Mouse (Mus musculus) yolk sac, embryonic 10.5 days (tissue): Measurements from ENCODE around the gene Naa35.

Experiments used
- DNase-seq: peaks from one replicate; pipeline ENCODE4 v3.0.0-alpha.2; 2017; ENCODE audit warnings: low spot score

The Naa35 gene

DNA sequence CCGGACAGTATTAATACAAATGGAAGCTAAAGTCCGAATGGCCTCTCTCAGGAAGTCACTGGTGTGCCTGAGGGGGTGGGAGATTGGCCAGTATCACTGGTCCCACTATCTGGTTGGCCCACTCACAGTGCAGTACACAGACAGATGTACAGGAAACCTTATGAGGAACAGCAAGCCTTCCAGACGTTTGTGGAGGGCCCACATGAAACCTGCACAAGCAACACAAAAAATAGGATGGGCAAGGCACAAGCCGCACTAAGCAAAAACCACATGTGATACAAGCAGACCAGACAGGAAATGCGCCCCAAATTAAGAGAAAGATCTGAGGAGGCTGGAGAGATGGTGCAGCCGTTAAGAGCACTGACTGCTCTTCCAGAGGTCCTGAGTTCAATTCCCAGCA, 87.2 kb downstream of the Naa35 start:
- no peak for DNase-seq

DNA sequence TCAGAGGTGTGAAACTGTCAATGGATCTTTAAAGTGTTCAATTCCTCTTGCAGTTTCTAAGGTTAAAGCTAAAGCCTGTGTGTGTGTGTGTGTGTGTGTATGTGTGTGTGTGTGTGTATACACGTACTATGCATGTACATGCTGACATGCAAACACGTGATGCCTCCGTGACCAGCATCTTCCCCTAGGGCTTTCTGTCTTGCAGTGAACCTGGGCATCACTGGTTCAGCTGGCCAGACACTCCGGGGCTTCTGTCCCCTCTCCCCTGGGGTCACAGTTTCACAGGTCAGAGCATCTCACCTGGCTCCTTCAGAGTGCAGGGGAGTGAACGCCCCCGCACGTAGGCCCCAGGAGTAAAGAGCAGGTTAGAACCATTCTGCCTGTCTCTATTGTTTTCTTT, 88.5 kb downstream of the Naa35 start:
- no peak for DNase-seq

DNA sequence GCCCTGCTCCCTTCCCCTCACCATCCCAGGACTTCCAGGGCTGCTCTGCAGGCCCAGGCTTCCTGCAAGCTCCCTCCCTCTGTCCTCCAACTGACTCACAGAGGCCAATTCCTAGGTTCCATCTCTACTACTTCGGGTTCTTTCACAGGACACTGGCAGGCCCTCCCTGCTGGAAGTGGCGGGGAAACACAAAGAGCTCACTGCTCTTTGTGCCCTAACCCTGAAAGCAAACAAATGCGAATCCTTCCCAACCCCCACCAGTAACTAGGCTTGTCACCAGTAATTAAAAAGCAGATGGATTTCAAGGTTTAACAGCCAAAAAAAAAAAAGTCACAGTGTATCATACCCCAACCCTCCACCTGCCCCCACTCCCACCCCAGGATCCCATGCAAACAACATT, 89.2 kb downstream of the Naa35 start:
- DNase-seq = no peak

DNA sequence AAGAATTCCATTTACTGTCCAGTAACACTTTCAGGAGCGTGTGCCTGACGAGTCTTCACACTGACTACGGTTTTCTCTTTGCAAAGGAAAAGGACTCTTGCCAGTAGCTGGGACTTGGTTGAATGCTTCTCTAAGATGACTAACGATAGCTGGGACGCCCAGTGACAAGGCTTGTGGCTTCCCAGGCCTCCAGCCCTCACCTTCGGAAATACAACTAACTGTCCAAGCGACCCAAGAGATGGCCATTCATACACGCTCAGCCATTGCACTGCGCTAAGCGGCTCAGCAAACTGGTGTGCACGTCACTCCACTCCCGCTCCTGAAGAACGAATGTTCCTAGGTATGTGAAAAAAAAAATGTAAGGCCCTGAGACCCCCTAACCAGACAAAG, 89.7 kb downstream of the Naa35 start:
- peak; percentile 49 for DNase-seq

DNA sequence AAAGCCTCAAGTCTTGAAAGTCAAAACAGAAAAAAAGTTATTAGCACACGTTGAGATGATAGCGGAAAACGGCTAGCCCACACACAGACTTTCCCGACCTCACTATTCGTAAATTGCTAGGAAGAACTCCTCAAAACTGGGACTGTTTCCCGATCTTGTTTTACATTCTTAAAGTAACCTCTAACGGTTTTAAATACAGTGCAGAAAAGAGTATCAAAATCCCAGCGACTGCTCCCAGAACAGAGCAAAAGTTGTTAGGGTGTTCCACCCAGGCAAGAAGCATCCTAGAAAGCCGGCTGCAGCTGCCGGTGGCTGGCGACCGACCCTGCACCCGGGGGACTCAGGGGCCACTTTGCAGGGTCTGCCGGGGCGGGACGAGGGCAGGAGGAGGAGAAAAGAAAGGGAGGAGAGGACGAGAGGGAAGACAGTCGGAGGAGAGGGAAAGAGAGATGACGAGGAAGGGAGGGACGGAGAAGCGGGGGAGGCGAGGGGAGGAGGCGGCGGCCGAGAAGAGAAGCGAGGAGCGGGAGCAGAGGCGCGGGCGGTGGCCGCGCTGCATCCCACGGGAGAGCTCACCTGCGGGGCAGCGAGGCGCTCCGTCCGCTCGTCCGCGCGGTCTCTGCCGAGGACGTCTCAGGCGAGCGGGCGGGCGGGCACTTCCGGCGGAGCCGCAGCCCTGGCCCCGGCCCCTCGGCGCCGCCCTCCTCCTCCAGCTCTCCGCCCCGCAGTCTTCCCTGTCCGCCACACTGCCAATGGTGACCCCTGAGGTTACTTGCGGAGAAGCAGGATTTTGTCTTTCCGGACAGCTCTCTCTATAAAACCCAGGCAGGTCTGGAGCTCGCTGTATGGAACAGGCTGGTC, 90.3 kb downstream of the Naa35 start, which contains the start of gene Golm1:
Golm1 (minus strand) TSS at position 661 of the 861 bp plus-strand sequence.
- peak; percentile 83 for DNase-seq

DNA sequence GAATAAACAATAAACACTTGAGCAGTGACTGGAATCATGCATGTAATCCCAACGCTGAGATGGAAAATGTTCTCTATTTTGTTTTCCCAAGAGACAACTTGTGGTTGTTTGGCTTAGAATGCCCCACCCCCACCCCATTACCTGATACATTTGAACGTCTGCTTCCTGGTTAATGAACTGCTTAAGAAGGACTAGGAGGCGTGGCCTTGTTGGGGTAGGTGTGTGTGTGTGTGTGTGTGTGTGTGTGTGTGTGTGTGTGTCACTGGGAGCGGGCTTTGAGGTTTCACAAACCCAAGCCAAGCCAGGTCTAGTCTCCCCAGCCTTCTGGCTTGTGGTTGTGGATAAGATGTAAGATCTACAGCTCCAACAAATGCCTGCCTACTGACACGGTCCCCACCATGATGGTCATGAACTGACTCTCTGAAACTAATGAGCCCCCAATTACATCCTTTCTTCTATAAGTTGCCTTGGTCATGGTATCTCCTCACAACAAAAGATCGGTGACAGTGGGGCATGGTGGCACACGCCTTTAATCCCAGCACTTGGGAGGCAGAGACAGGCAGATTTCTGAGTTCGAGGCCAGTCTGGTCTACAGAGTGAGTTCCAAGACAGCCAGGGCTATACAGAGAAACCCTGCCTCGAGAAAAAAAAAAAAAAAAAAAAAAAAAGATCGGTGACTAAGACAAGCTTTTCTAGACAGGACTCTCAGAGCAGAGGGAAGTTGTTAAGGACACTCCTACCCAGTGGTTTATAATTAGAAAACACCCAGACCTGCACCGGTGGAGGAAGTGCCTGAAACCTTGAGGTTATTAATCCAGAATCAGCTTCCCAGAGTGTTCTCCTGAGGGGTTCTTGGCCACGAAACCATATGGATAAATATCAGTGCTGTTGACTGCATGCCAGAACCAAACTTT, 91.5 kb downstream of the Naa35 start:
- DNase-seq = no peak

DNA sequence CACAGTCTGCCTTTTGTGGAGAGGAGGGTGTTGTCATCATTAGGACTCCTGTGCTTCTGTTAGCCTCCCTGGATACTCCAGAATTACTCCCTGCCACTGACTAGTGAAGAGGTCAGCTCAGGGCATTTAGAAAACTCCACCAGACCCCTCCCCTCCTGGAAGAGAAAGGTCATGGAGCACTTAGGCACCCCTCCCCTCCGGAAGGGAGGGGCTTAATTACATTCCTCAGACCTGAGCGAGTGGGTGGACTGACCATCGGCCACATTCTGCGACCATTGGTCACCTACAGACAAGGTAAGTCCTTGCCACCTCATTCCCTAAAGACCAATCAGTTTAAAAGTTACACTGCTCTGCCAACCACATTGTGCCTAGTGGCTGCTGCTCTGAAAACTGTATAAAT, 94.2 kb downstream of the Naa35 start:
- DNase-seq = peak; percentile 41

DNA sequence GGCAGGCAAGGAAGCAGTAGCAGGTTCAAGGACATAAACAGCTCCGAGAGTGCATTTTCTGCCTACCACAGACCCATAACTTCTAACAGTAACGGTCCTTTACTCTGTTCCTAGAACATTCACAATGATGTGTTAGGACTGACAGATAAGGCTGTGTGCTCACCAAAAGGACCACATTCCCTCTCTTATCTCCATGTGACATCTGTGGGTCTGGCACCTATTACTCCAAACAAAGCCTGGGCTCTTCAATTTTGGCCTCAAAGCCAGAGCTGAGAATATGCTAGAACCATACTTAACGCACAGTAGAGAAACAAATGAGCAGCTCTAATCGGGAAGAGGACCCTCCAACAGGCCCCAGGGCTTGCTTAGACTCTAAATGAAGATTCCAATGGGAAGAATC, 94.8 kb downstream of the Naa35 start:
- DNase-seq = no peak

DNA sequence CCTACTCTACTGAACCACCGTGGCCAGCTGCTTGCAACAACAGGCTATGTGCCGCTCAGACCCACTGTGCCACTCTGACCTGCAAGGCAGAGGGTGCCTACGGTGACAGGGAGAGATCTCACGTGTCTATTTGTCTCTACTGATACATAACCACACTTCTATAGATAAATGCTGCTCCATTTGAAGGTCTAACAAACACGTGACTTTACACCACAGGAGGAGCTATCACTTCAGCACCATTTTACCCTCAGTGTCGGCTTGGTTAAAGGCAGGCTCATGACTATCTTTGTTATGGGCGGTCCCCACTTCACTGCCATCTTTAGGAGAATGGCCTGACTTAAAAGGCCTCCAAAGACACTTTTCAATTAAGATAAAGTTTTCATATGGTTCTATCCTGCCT, 97.6 kb downstream of the Naa35 start:
- DNase-seq = no peak

DNA sequence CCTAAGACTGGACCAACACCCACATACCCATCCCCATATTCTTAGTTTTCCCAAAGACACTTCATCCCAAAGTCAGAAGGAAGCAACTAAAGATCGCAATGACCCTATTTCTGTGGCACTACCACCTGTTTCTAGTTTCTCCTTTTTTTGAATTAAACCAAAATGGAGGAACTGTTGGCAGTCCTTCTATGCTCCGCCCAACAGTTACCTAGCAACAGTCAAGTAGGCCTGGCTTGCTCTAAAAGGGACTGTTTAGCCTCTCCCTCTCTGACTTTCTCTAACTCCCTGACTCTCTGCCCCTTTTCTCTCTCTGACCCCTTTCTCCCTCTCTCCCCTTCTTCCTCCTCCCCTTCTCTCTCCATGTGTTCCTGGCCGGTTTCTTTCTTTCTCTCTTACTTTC, 100.2 kb downstream of the Naa35 start:
- DNase-seq = no peak
